Mouse (Mus musculus): ENCODE data around the gene Pde4c.

DNA sequence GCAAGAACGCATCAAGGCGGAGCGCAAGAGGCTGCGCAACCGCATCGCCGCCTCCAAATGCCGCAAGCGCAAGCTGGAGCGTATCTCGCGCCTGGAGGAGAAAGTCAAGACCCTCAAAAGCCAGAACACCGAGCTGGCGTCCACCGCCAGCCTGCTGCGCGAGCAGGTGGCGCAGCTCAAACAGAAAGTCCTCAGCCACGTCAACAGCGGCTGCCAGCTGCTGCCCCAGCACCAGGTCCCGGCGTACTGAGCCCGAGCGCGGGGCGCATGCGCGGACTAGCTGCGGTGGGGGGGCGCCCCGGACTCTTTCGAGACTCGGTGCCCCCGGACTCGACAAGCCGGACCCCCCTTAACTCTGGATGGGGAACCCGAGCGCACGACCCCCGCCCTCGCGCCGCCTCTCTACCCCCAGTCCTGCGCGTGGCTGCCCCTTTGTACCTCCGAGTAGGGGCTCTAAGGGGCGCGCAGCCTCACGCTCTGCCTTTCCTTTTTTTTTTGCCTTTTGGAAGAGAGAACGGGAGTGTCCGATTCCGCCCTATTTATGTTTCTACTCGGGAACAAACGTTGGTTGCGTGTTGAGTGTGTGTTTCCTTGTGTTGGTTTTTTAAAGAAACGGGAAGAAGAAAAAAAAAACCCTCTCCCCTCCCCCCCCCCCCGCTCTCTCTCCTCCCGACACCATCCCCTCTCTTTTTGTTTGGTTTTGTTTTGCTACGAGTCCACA is 23.5 kb upstream of the Pde4c start:
- TF ChIP-seq CTCF (IDR thresholded peaks at IDR 0.05; ENCODE audit: insufficient read depth, low read depth, low read length) = no peak
- TF ChIP-seq POLR2A (IDR thresholded peaks at IDR 0.05; ENCODE audit: insufficient read depth, low read depth, low read length) = peak; percentile 83
